Mouse (Mus musculus) liver, embryonic 15.5 days (tissue): ENCODE data around the gene Abhd17c. TPM values are rescaled to one million over a fixed set of nuclear protein-coding genes. Genes with fewer than 3 reads are reported as not detected.

ENCODE experiments used
- ATAC-seq: fragments of 200-750 bp; cut with Nextera tagmentation; 2 replicates; pipeline ENCODE4 v1.8.0; 2017; ENCODE audit warnings: moderate number of reproducible peaks, mild to moderate bottlenecking, moderate library complexity; ENCODE audit not compliant: insufficient read depth
- H3K27ac ChIP-seq: fragments of 300-500 bp; sonication (generic); replicated peaks from 2 replicates; pipeline ENCODE4 v1.5.1; 2015; ENCODE audit warnings: mild to moderate bottlenecking, inconsistent platforms
- H3K27me3 ChIP-seq: fragments of 300-500 bp; sonication (generic); 2 replicates; pipeline ENCODE4 v1.6.1; 2015; ENCODE audit warnings: mild to moderate bottlenecking, inconsistent platforms
- H3K36me3 ChIP-seq: fragments of 300-500 bp; sonication (generic); replicated peaks from 2 replicates; pipeline ENCODE4 v1.6.1; 2015; ENCODE audit warnings: moderate library complexity, mild to moderate bottlenecking, inconsistent platforms
- H3K4me1 ChIP-seq: fragments of 300-500 bp; sonication (generic); replicated peaks from 2 replicates; pipeline ENCODE4 v1.6.1; 2015; ENCODE audit warnings: inconsistent platforms
- H3K4me2 ChIP-seq: fragments of 300-500 bp; sonication (generic); 2 replicates; pipeline ENCODE4 v1.6.1; 2015; ENCODE audit warnings: moderate library complexity, mild to moderate bottlenecking, inconsistent platforms
- H3K4me3 ChIP-seq: fragments of 300-500 bp; sonication (generic); replicated peaks from 2 replicates; pipeline ENCODE4 v1.5.1; 2015; ENCODE audit warnings: mild to moderate bottlenecking, inconsistent platforms
- H3K9ac ChIP-seq: fragments of 300-500 bp; sonication (generic); 2 replicates; pipeline ENCODE4 v1.6.1; 2015; ENCODE audit warnings: moderate library complexity, mild to moderate bottlenecking, inconsistent platforms
- H3K9me3 ChIP-seq: fragments of 300-500 bp; sonication (generic); replicated peaks from 2 replicates; pipeline ENCODE4 v1.6.1; 2016; ENCODE audit warnings: inconsistent platforms
- WGBS: fragments of 180-500 bp; shearing (Covaris S2); methylation state at CpG from one replicate; pipeline ENCODE4 v1.1.7; 2015; ENCODE audit warnings: mixed read lengths; ENCODE audit not compliant: insufficient replicate concordance; 5-methylcytosine and 5-hydroxymethylcytosine counted together
- polyA plus RNA-seq: library from polyadenylated mRNA; unstranded; fragments of >200 nt; fragmentation: Nextera tagmentation; extraction: Ambion mirVana; gene quantifications from 2 replicates; pipeline ENCODE4 v1.2.1, GENCODE M21; 2015

The Abhd17c gene
- polyA plus RNA-seq, 1 experiment from 2014 or later = 22.3 TPM

- Histone ChIP-seq H3K9ac (no peak overlapping the region), H3K36me3 (no peaks in the 10 kb centered on the region), H3K9me3 (no peaks in the 10 kb centered on the region), H3K4me2 (no peak overlapping the region), H3K4me3 (no peak overlapping the region), H3K27ac (no peak overlapping the region), H3K27me3 (no peaks in the 10 kb centered on the region), H3K4me1 (no peaks in the 10 kb centered on the region)
- no peak for ATAC-seq
- 49% methylated on average over 3 of the region's 3 CpGs for WGBS
Measured at GRCm38 (mm10) chr7:84100672-84101071, 51.0 kb downstream of the Abhd17c start.

GRCm38 (mm10) chr7:84098098-84098497 lies 53.6 kb downstream of the Abhd17c start:
- Histone ChIP-seq H3K4me1 (no peaks in the 10 kb centered on the region), H3K4me3 (no peak overlapping the region), H3K36me3 (no peaks in the 10 kb centered on the region), H3K4me2 (no peak overlapping the region), H3K9ac (no peak overlapping the region), H3K27ac (no peak overlapping the region), H3K27me3 (no peaks in the 10 kb centered on the region), H3K9me3 (no peaks in the 10 kb centered on the region)
- WGBS = 81% methylated on average over 1 of the region's 1 CpGs
- no peak for ATAC-seq

GRCm38 (mm10) chr7:84096501-84096900 lies 55.2 kb downstream of the Abhd17c start:
- Histone ChIP-seq H3K9ac (no peak overlapping the region), H3K27ac (no peak overlapping the region), H3K36me3 (no peaks in the 10 kb centered on the region), H3K4me1 (no peaks in the 10 kb centered on the region), H3K27me3 (no peaks in the 10 kb centered on the region), H3K9me3 (no peaks in the 10 kb centered on the region), H3K4me3 (no peak overlapping the region), H3K4me2 (no peak overlapping the region)
- WGBS = 45% methylated on average over 6 of the region's 6 CpGs
- no peak for ATAC-seq

GRCm38 (mm10) chr7:84090793-84091192 lies 60.9 kb downstream of the Abhd17c start:
- Histone ChIP-seq H3K36me3 (no peaks in the 10 kb centered on the region), H3K4me1 (0 out of 2 replicates have a peak, but pooled peaks cover 4% of the 10 kb centered on the region), H3K27me3 (peaks cover 29% of the 10 kb centered on the region), H3K4me2 (no peak overlapping the region), H3K9me3 (no peaks in the 10 kb centered on the region), H3K4me3 (no peak overlapping the region), H3K27ac (no peak overlapping the region), H3K9ac (no peak overlapping the region)
- no peak for ATAC-seq
- WGBS = 66% methylated on average over 4 of the region's 4 CpGs

- no peak for ATAC-seq
- Histone ChIP-seq H3K4me3 (no peak overlapping the region), H3K9ac (no peak overlapping the region), H3K9me3 (no peaks in the 10 kb centered on the region), H3K27me3 (peaks cover 39% of the 10 kb centered on the region), H3K36me3 (no peaks in the 10 kb centered on the region), H3K4me2 (no peak overlapping the region), H3K4me1 (0 out of 2 replicates have a peak, but pooled peaks cover 4% of the 10 kb centered on the region), H3K27ac (no peak overlapping the region)
- WGBS = 2% methylated on average over 1 of the region's 1 CpGs
Measured at GRCm38 (mm10) chr7:84089777-84090176, 61.9 kb downstream of the Abhd17c start.

- no peak for ATAC-seq
- no peak overlapping the region for H3K4me3 ChIP-seq
- no peak overlapping the region for H3K9ac ChIP-seq
- H3K27ac ChIP-seq = no peak overlapping the region
- H3K36me3 ChIP-seq = no peaks in the 10 kb centered on the region
- 8% methylated on average over 4 of the region's 4 CpGs for WGBS
- H3K4me2 ChIP-seq = no peak overlapping the region
- H3K4me1 ChIP-seq = 0 out of 2 replicates have a peak, but pooled peaks cover 4% of the 10 kb centered on the region
- H3K9me3 ChIP-seq = no peaks in the 10 kb centered on the region
- peaks cover 40% of the 10 kb centered on the region for H3K27me3 ChIP-seq
Measured at GRCm38 (mm10) chr7:84088971-84089370, 62.7 kb downstream of the Abhd17c start.

GRCm38 (mm10) chr7:84088191-84088590 lies 63.5 kb downstream of the Abhd17c start:
- H3K27ac ChIP-seq = no peak overlapping the region
- H3K36me3 ChIP-seq = no peaks in the 10 kb centered on the region
- no peak overlapping the region for H3K4me3 ChIP-seq
- ATAC-seq = no peak
- H3K27me3 ChIP-seq = peaks cover 40% of the 10 kb centered on the region
- H3K9me3 ChIP-seq = no peaks in the 10 kb centered on the region
- H3K9ac ChIP-seq = no peak overlapping the region
- no peak overlapping the region for H3K4me2 ChIP-seq
- WGBS = 52% methylated on average over 3 of the region's 3 CpGs
- 0 out of 2 replicates have a peak, but pooled peaks cover 4% of the 10 kb centered on the region for H3K4me1 ChIP-seq

GRCm38 (mm10) chr7:84086039-84086829 lies 65.5 kb downstream of the Abhd17c start, which contains the start of gene Cemip:
Gene Cemip, minus strand, starts transcription at chr7:84086502.
- Histone ChIP-seq H3K9me3 (no peaks in the 10 kb centered on the region), H3K27me3 (peaks cover 40% of the 10 kb centered on the region), H3K4me2 (peak within 1 kb of the TSS; percentile 52), H3K4me3 (peak within 1 kb of the TSS; percentile 31), H3K27ac (no peak within 1 kb of the TSS), H3K9ac (no peak within 1 kb of the TSS), H3K4me1 (0 out of 2 replicates have a peak, but pooled peaks cover 4% of the 10 kb centered on the region), H3K36me3 (no peaks in the 10 kb centered on the region)
- WGBS = 2% methylated on average over 54 of the region's 54 CpGs
- no peak; the same call in 1 of the 2 replicates for ATAC-seq

GRCm38 (mm10) chr7:84085049-84085945 lies 66.4 kb downstream of the Abhd17c start:
- no peak overlapping the region for H3K4me3 ChIP-seq
- H3K36me3 ChIP-seq = no peaks in the 10 kb centered on the region
- 0 out of 2 replicates have a peak, but pooled peaks cover 4% of the 10 kb centered on the region for H3K4me1 ChIP-seq
- 7% methylated on average over 39 of the region's 39 CpGs for WGBS
- H3K4me2 ChIP-seq = no peak overlapping the region
- H3K27me3 ChIP-seq = peaks cover 40% of the 10 kb centered on the region
- no peaks in the 10 kb centered on the region for H3K9me3 ChIP-seq
- no peak for ATAC-seq
- H3K27ac ChIP-seq = no peak overlapping the region
- no peak overlapping the region for H3K9ac ChIP-seq

- ATAC-seq = no peak
- 58% methylated on average over 7 of the region's 7 CpGs for WGBS
Measured at GRCm38 (mm10) chr7:84077257-84078013, 74.3 kb downstream of the Abhd17c start.

More at GRCm38 (mm10) chr7:84077257-84078013, 74.3 kb downstream of the Abhd17c start:
- Histone ChIP-seq H3K36me3 (no peaks in the 10 kb centered on the region), H3K9me3 (no peaks in the 10 kb centered on the region), H3K27ac (no peak overlapping the region), H3K27me3 (no peaks in the 10 kb centered on the region), H3K9ac (no peak overlapping the region), H3K4me2 (no peak overlapping the region), H3K4me3 (no peak overlapping the region), H3K4me1 (no peaks in the 10 kb centered on the region)
